Mouse (Mus musculus): ENCODE measurements around the gene Cbl.
A peak's percentile ranks its signal among the peaks of the same experiment; 100 is the strongest.

GRCm38 (mm10) chr9:44130034-44130433, 103.8 kb downstream of the Cbl start:
- TF ChIP-seq CTCF (IDR thresholded peaks at IDR 0.05; ENCODE audit: insufficient read depth, low read length) (no peak), POLR2A (IDR thresholded peaks at IDR 0.05; ENCODE audit: borderline replicate concordance, extremely low read depth, low read depth, low read length) (peak; percentile 64; the same call in 1 of the 2 replicates)
